Mouse (Mus musculus) gastrocnemius, postnatal 4 days (tissue): ENCODE measurements around the gene Inpp5e. TPM values are rescaled to one million over a fixed set of nuclear protein-coding genes. Genes with fewer than 3 reads are reported as not detected.
"Not testable (repeated sequence)": the region's sequence is repeated elsewhere in the genome, so short reads cannot be mapped to it uniquely, and the experiment has no call there.

Experiments used
- DNase-seq, 2 experiments: peaks; one replicate each; pipeline ENCODE4 v3.0.0; 2021 to 2022; ENCODE audit warnings: low spot score in 2 of 2, mixed read lengths in 2 of 2
- total RNA-seq, 2 experiments: library from RNA; stranded (reverse); gene quantifications; 2 replicates each; pipeline ENCODE4 v1.2.3; 2021

The Inpp5e gene
- total RNA-seq, 2 experiments from 2014 or later: 12.5 to 13.2 TPM

GRCm38 (mm10) chr2:26423086-26423485 lies 14.1 kb upstream of the Inpp5e start:
- DNase-seq: no peak

GRCm38 (mm10) chr2:26421969-26422368 lies 13.0 kb upstream of the Inpp5e start:
- DNase-seq: no peak

GRCm38 (mm10) chr2:26418120-26418519 lies 9.1 kb upstream of the Inpp5e start:
- DNase-seq: no peak

GRCm38 (mm10) chr2:26417066-26417465 lies 8.1 kb upstream of the Inpp5e start:
- no peak for DNase-seq

GRCm38 (mm10) chr2:26410931-26411411 lies 2.0 kb upstream of the Inpp5e start:
- DNase-seq: no peak

GRCm38 (mm10) chr2:26410091-26410490 lies 1.1 kb upstream of the Inpp5e start:
- no peak for DNase-seq

GRCm38 (mm10) chr2:26409362-26409761 lies 359 bp upstream of the Inpp5e start:
- DNase-seq: no peak

- no peak for DNase-seq
These were observed 5.7 kb downstream of the Inpp5e start for GRCm38 (mm10) chr2:26403306-26403705.

- no peak for DNase-seq
These were observed 6.7 kb downstream of the Inpp5e start for GRCm38 (mm10) chr2:26402265-26402664.

- DNase-seq: no peak
These were observed 8.0 kb downstream of the Inpp5e start for GRCm38 (mm10) chr2:26401023-26401422.

GRCm38 (mm10) chr2:26400296-26400695 lies 8.7 kb downstream of the Inpp5e start:
- no peak for DNase-seq

GRCm38 (mm10) chr2:26399647-26400046 lies 9.4 kb downstream of the Inpp5e start:
- no peak for DNase-seq

GRCm38 (mm10) chr2:26398978-26399377 lies 10.0 kb downstream of the Inpp5e start:
- no peak for DNase-seq

GRCm38 (mm10) chr2:26391617-26392016 lies 17.4 kb downstream of the Inpp5e start:
- DNase-seq: no peak

GRCm38 (mm10) chr2:26390954-26391353 lies 18.0 kb downstream of the Inpp5e start:
- no peak for DNase-seq

GRCm38 (mm10) chr2:26389154-26389690 lies 19.8 kb downstream of the Inpp5e start, which contains the start of the genes Entr1 and Pmpca:
TSS of gene Entr1 (minus strand) at chr2:26389316.
TSS of gene Pmpca (plus strand) at chr2:26389339.
- peak; percentile 79 to 88 for DNase-seq

- DNase-seq: peak in 1 of 2 experiments; percentile 31
These were observed 20.3 kb downstream of the Inpp5e start for GRCm38 (mm10) chr2:26388682-26389153.

GRCm38 (mm10) chr2:26387713-26388112 lies 21.3 kb downstream of the Inpp5e start:
- DNase-seq: no peak

- not testable (repeated sequence) for DNase-seq
These were observed 28.1 kb downstream of the Inpp5e start for GRCm38 (mm10) chr2:26380871-26381270.

- peak; percentile 69 to 83 for DNase-seq
These were observed 28.8 kb downstream of the Inpp5e start, which contains the start of gene Snapc4 for GRCm38 (mm10) chr2:26380131-26380771. TSS of gene Snapc4 (minus strand) at chr2:26380653.

GRCm38 (mm10) chr2:26372396-26372795 lies 36.6 kb downstream of the Inpp5e start:
- DNase-seq: no peak

- DNase-seq: no peak
These were observed 40.4 kb downstream of the Inpp5e start for GRCm38 (mm10) chr2:26368572-26368971.

GRCm38 (mm10) chr2:26367911-26368310 lies 41.1 kb downstream of the Inpp5e start:
- no peak for DNase-seq
